Mouse (Mus musculus) heart, embryonic 14.5 days (tissue): Measurements from ENCODE around the gene Sv2c. TPM values are rescaled to one million over a fixed set of nuclear protein-coding genes. Genes with fewer than 3 reads are reported as not detected.

Experiments used
- ATAC-seq: fragments of 200-750 bp; cut with Nextera tagmentation; 2 replicates; pipeline ENCODE4 v1.8.0; 2017; ENCODE audit warnings: low read depth, moderate TSS enrichment; ENCODE audit not compliant: insufficient number of reproducible peaks, insufficient read depth, low FRiP score
- H3K27ac ChIP-seq, 2 experiments: fragments of 200-500 bp in 1 of 2; fragments of 300-500 bp in 1 of 2; sonication (generic) in 1 of 2; replicated peaks in 1 of 2; 2 replicates each; pipeline ENCODE4 v1.5.1; 2012 to 2014; ENCODE audit warnings: low read depth in 2 of 2, low read length in 2 of 2, control low read depth in 1 of 2, mild to moderate bottlenecking in 1 of 2, mixed read lengths in 1 of 2; ENCODE audit not compliant: control insufficient read depth in 1 of 2, insufficient read depth in 1 of 2
- H3K27me3 ChIP-seq: fragments of 300-500 bp; sonication (generic); 2 replicates; pipeline ENCODE4 v1.6.1; 2014; ENCODE audit warnings: mild to moderate bottlenecking, low read length, control low read depth; ENCODE audit not compliant: control insufficient read depth, insufficient read depth
- H3K36me3 ChIP-seq: fragments of 300-500 bp; sonication (generic); 2 replicates; pipeline ENCODE4 v1.6.1; 2014; ENCODE audit warnings: mild to moderate bottlenecking, control low read depth, low read length, mixed read lengths; ENCODE audit not compliant: control insufficient read depth, insufficient read depth
- H3K4me1 ChIP-seq, 2 experiments: fragments of 200-500 bp in 1 of 2; fragments of 300-500 bp in 1 of 2; sonication (generic) in 1 of 2; 2 replicates each; pipeline ENCODE4 v1.6.1; 2012 to 2014; ENCODE audit warnings: low read length in 2 of 2, control low read depth in 1 of 2, mixed read lengths in 1 of 2; ENCODE audit not compliant: control insufficient read depth in 2 of 2, insufficient read depth in 2 of 2
- H3K4me2 ChIP-seq: fragments of 300-500 bp; sonication (generic); 2 replicates; pipeline ENCODE4 v1.6.1; 2014; ENCODE audit warnings: mild to moderate bottlenecking, low read length
- H3K4me3 ChIP-seq, 2 experiments: fragments of 200-500 bp in 1 of 2; fragments of 300-500 bp in 1 of 2; sonication (generic) in 1 of 2; 2 replicates each; pipeline ENCODE4 v1.5.1; 2012 to 2014; ENCODE audit warnings: low read length in 2 of 2, mild to moderate bottlenecking in 2 of 2, control low read depth in 1 of 2, low read depth in 1 of 2, moderate library complexity in 1 of 2; ENCODE audit not compliant: control insufficient read depth in 1 of 2, insufficient read depth in 1 of 2
- H3K9ac ChIP-seq: fragments of 300-500 bp; sonication (generic); 2 replicates; pipeline ENCODE4 v1.6.1; 2014; ENCODE audit warnings: mild to moderate bottlenecking, low read length
- H3K9me3 ChIP-seq: fragments of 300-500 bp; sonication (generic); 2 replicates; pipeline ENCODE4 v1.6.1; 2016; ENCODE audit warnings: low read length, control low read depth; ENCODE audit not compliant: control insufficient read depth
- WGBS: fragments of 180-500 bp; shearing (Covaris S2); extraction: QIAGEN DNeasy Blood & Tissue Kit; methylation state at CpG from one replicate; pipeline ENCODE4 v1.1.7; 2014; 5-methylcytosine and 5-hydroxymethylcytosine counted together
- polyA plus RNA-seq: library from polyadenylated mRNA; unstranded; fragments of >200 nt; fragmentation: Nextera tagmentation; extraction: Ambion mirVana; gene quantifications from 2 replicates; pipeline ENCODE4 v1.2.1, GENCODE M21; 2014

Gene Sv2c
- polyA plus RNA-seq, 1 experiment from 2014 or later: 1.4 TPM

DNA sequence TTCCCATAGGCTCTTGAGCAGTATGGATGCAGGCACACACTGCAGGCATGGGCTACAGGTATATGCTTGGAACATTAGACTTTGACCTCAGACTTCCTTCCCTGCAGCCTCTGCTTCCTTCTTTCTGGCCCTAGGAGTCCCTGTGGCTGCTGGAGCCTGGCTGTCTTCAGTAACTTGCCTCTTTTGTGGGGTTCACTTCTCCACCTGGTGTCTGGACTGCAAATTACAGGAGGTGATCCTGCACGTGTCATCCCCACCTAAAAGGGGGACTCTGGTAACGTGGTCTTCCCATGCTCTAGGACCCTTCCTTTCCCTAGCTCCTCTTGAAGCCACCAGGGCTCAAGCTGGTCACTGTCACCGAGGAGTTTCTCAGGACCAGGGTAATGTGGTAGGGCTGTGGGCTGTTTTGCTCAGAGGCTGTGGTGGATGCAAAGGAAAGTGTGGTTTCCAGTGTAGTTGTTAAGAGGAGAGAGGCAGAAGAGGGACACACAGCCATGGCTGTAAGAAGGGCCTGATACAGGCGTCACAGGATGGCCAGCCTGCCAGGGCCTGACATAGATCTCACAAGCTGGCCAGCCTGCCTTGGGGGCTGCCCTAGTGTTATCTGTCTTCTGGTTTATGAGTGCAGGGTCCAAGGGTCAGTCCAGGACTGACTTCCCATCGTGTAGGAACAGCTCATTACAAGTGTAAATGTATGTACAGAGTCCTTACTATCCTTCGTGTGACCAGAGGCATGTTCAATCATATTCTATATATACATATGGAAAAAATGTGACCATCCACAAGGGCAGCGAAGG is 181.1 kb downstream of the Sv2c start:
- no peak overlapping the region for H3K9ac ChIP-seq
- no peak overlapping the region for H3K4me3 ChIP-seq
- no peaks in the 10 kb centered on the region for H3K4me1 ChIP-seq
- no peaks in the 10 kb centered on the region for H3K27me3 ChIP-seq
- no peaks in the 10 kb centered on the region for H3K9me3 ChIP-seq
- 0 out of 2 replicates have a peak, but pooled peaks have one; percentile 37 for ATAC-seq
- H3K27ac ChIP-seq: no peak overlapping the region
- 49% methylated on average over 7 of the region's 7 CpGs for WGBS
- no peak overlapping the region for H3K4me2 ChIP-seq
- H3K36me3 ChIP-seq: no peaks in the 10 kb centered on the region

DNA sequence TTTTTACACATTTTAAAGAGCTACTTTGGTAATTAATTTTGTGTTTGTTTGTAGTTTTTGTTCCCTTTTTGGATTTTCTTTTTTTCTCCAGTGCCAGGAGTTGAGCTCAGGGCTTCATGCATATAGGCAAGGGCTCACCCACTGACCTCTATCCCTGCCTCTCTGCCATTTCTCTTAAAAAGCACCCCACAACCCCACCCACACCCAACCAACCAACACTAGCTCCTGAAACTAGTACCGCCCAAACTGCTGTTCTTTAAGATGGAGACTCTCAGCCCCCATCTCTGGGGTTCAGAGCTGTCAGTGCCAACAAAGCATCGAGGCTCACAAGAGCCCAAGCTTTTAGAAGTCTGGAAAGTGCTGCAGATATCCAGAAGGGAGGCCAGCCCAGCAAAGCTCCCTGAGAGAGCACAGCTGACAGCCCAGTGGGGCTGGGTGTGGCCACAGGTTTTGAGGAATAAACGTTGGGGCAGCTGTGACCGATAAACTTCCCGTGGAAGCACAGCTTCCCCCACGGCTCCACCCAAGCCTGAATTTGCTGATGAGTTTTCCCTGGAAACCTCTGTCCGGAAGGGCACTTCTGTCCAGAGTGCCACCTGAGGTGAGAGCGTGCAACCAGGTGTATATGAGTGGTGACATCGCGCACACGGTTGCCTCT is 181.8 kb downstream of the Sv2c start:
- no peak overlapping the region for H3K4me3 ChIP-seq
- H3K9me3 ChIP-seq: no peaks in the 10 kb centered on the region
- no peak for ATAC-seq
- H3K4me2 ChIP-seq: no peak overlapping the region
- H3K36me3 ChIP-seq: no peaks in the 10 kb centered on the region
- no peaks in the 10 kb centered on the region for H3K4me1 ChIP-seq
- no peak overlapping the region for H3K27ac ChIP-seq
- no peaks in the 10 kb centered on the region for H3K27me3 ChIP-seq
- no peak overlapping the region for H3K9ac ChIP-seq
- 71% methylated on average over 11 of the region's 11 CpGs for WGBS

DNA sequence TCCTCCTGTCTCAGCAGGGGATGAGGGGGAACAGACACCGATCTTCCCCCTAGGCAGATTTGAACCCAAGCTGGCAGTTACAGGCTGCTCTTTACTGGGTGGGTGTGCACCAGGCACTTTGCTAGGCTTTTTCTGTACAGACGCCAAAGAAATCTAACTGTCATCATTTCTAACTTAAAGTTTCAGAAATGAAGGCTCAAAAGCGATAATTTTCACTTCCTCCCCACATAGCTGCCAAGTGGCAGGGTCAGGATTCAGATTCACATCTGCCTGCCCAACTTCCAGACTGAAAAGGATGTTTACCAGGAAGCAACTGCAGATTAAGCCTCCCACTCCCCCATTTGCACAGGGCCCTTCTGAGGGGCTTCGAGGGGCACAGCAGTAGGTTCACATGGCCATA is 183.0 kb downstream of the Sv2c start:
- Histone ChIP-seq H3K9me3 (no peaks in the 10 kb centered on the region), H3K36me3 (no peaks in the 10 kb centered on the region), H3K4me2 (no peak overlapping the region), H3K4me3 (no peak overlapping the region), H3K4me1 (no peaks in the 10 kb centered on the region), H3K27me3 (no peaks in the 10 kb centered on the region), H3K9ac (no peak overlapping the region), H3K27ac (no peak overlapping the region)
- WGBS: 55% methylated on average over 4 of the region's 4 CpGs
- no peak for ATAC-seq

DNA sequence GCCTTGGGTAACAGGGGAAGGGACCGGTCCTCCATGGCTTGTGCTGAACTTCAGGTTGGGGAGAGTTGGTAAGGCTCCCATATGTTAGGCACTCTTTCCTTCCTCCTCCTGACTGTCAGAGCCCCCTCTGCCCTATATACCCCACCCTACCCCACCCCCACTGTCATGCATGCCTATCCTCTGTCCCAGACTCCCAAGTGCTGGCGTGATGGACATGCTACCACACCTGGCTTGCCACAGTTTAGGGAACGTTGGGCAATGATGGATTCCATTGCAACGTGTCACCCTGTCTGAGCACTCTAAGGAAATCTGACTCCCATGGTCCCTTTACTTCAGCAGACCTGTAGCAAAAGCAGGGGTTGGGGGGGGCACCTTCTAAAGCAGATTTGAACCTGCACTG is 183.6 kb downstream of the Sv2c start:
- no peaks in the 10 kb centered on the region for H3K9me3 ChIP-seq
- H3K4me3 ChIP-seq: no peak overlapping the region
- no peak overlapping the region for H3K9ac ChIP-seq
- no peaks in the 10 kb centered on the region for H3K27me3 ChIP-seq
- no peaks in the 10 kb centered on the region for H3K36me3 ChIP-seq
- H3K4me2 ChIP-seq: no peak overlapping the region
- no peaks in the 10 kb centered on the region for H3K4me1 ChIP-seq
- no peak overlapping the region for H3K27ac ChIP-seq
- no peak for ATAC-seq
- 74% methylated on average over 4 of the region's 4 CpGs for WGBS

DNA sequence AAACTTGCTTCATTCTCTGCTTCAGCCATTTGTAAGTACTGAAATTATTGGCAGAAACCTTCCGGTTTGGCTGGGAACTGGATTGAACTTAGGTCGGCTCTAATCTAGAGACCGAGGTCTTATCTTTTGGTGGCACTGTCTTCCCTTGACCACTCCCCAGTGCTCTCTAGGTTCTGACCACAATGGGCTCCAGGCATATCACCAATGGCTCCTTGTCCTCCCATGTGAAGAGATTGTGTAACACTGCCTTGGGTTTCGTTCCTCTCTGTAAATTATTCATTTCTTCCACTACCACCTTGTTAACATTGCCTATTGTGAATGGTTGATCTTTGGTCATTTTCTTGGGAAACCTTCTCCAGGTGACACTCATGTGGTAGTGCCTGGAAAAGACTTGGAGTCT is 184.0 kb downstream of the Sv2c start:
- Histone ChIP-seq H3K27me3 (no peaks in the 10 kb centered on the region), H3K4me3 (no peak overlapping the region), H3K36me3 (no peaks in the 10 kb centered on the region), H3K4me2 (no peak overlapping the region), H3K9ac (no peak overlapping the region), H3K9me3 (no peaks in the 10 kb centered on the region), H3K4me1 (no peaks in the 10 kb centered on the region), H3K27ac (no peak overlapping the region)
- no peak for ATAC-seq
- 76% methylated on average over 4 of the region's 4 CpGs for WGBS

DNA sequence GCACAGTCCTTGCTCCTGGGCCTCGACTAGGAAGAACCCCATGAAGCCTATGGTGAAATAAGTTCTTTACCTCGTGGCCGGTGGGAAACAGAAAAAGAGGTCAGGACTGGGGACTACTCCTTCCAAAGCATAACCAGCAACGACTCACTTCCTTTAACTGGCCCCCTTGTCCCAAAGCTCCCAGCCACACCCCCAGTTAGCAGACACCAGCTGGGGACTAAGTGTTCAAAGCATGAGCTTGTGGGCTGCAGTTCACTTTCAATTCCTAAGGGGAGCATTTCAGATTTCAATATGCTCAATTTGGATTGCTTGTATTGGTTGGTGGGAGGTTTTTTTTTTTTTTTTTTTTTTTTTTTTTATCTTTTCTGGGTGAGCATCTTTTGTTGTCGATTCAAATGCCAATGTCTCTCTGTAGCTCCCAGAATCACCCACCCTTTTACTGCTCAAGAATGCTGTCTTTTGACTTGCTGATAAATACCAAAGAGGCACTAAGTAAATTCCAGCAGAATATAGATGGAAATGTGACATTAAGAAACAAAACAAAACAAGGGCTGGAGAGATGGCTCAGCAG is 186.4 kb downstream of the Sv2c start:
- WGBS: 64% methylated on average over 5 of the region's 5 CpGs
- H3K27ac ChIP-seq: no peak overlapping the region
- H3K4me2 ChIP-seq: no peak overlapping the region
- H3K9me3 ChIP-seq: no peaks in the 10 kb centered on the region
- H3K27me3 ChIP-seq: no peaks in the 10 kb centered on the region
- H3K4me1 ChIP-seq: no peaks in the 10 kb centered on the region
- no peaks in the 10 kb centered on the region for H3K36me3 ChIP-seq
- no peak for ATAC-seq
- no peak overlapping the region for H3K9ac ChIP-seq
- no peak overlapping the region for H3K4me3 ChIP-seq

DNA sequence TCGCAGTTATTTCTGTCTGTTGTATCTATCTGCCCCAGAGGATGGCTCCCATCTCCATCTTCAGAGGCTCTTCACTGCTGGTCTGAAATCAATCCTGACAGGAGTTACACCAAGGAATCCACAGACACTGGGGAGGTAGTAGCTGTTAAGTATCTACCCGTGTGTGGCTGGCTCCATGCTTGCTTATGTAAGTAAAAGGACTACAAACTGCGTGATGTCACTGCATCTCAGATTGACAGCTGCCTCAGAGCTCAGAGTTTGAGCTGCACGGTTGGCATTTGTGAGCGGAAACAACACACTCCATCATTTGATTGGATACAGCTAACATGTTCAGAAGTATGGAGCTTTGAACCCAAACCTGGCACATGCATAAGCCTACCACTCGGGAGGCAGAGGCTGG is 187.8 kb downstream of the Sv2c start:
- WGBS: 83% methylated on average over 6 of the region's 6 CpGs

More for the DNA sequence above, 187.8 kb downstream of the Sv2c start:
- no peak overlapping the region for H3K9ac ChIP-seq
- no peak overlapping the region for H3K27ac ChIP-seq
- no peaks in the 10 kb centered on the region for H3K36me3 ChIP-seq
- H3K4me1 ChIP-seq: no peaks in the 10 kb centered on the region
- no peak for ATAC-seq
- no peaks in the 10 kb centered on the region for H3K27me3 ChIP-seq
- no peak overlapping the region for H3K4me3 ChIP-seq
- no peaks in the 10 kb centered on the region for H3K9me3 ChIP-seq
- no peak overlapping the region for H3K4me2 ChIP-seq
